In the genomic region with DNA sequence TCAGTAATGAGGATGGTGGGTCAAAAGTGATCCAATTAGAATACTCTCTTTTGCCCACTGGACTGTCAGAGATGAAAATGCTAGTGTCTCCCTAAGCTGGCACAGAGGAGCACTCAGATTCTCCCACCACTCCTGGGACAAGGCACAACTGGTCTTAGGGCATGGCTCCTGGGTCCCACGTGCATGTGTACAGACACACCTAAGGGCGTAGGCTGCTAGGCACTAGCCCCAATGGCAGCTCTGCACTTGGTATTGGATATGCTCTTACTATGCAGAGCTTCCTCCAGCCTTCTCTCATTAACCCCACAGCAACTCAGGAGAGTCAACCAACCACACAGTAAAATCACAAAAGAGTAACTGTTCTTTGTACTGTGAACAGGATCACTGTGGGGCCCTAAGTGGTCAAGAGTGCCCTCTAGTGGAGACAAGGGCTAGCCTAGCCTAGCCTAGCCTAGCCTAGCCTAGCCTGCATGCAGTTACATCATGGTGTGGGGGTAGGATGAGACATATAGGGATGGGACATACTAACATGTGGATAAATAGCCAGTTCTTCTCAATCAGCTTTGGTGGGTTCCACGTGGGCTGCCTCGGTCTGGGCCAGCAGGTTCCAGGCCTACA, we compare ENCODE assay signal across 9 mouse cellular contexts. TPM values are rescaled to one million over a fixed set of nuclear protein-coding genes. Genes with fewer than 3 reads are reported as not detected.
DNase-seq lines count a peak whose midpoint lies in the region; ATAC-seq lines count a peak whose summit lies in the region.
"Had no signal": no experiment of that assay in that cellular context is flagged by ENCODE, and none has a peak within 500 bp of the region (broad histone marks: within the 10 kb centered on the region; RNA-seq: fewer than 3 reads in every experiment).

No protein-coding gene starts in this region.

- no peaks in the 10 kb centered on the region for H3K27me3 ChIP-seq in heart, embryonic 11.5 days (ENCODE audit: control insufficient read depth, insufficient read depth, low read length)
- no peaks in the 10 kb centered on the region for H3K27me3 ChIP-seq in forebrain, embryonic 12.5 days
- H3K27me3 ChIP-seq in liver, embryonic 12.5 days (replicated peaks) = no peaks in the 10 kb centered on the region

- H3K4me2 ChIP-seq in heart, embryonic 11.5 days = no peak overlapping the region
- no peak overlapping the region for H3K4me2 ChIP-seq in forebrain, embryonic 12.5 days
- H3K4me2 ChIP-seq in liver, embryonic 12.5 days = no peak overlapping the region

- no peak overlapping the region for H3K4me3 ChIP-seq in heart, embryonic 11.5 days (ENCODE audit: low read depth, low read length)
- H3K4me3 ChIP-seq in brown adipose tissue, adult 24 weeks (ENCODE audit: insufficient read depth, low read depth, low read length) = no peak overlapping the region
- H3K4me3 ChIP-seq in forebrain, embryonic 12.5 days (replicated peaks) = no peak overlapping the region
- H3K4me3 ChIP-seq in liver, embryonic 12.5 days = no peak overlapping the region

- DNase-seq in heart, adult 18-20 months = peak; percentile 60 to 73
- DNase-seq in kidney, adult 9 months = peak; percentile 68
- peak; percentile 11 for DNase-seq in yolk sac, embryonic 10.5 days (ENCODE audit: low spot score)

- no peaks in the 10 kb centered on the region for H3K4me1 ChIP-seq in heart, embryonic 11.5 days (ENCODE audit: control insufficient read depth, insufficient read depth, low read length)
- H3K4me1 ChIP-seq in brown adipose tissue, adult 24 weeks (ENCODE audit: control insufficient read depth, insufficient read depth, insufficient read length, low read length) = peaks cover 46% of the 10 kb centered on the region
- H3K4me1 ChIP-seq in forebrain, embryonic 12.5 days = peaks cover 5% of the 10 kb centered on the region
- H3K4me1 ChIP-seq in liver, embryonic 12.5 days = peaks cover 25% of the 10 kb centered on the region

- no peaks in the 10 kb centered on the region for H3K9me3 ChIP-seq in heart, embryonic 11.5 days (replicated peaks; ENCODE audit: control insufficient read depth, low read length)
- no peaks in the 10 kb centered on the region for H3K9me3 ChIP-seq in forebrain, embryonic 12.5 days
- H3K9me3 ChIP-seq in liver, embryonic 12.5 days (replicated peaks) = no peaks in the 10 kb centered on the region

- 75% methylated on average over 4 of the region's 4 CpGs for WGBS in heart, embryonic 11.5 days (ENCODE audit: insufficient replicate concordance)
- WGBS in forebrain, embryonic 12.5 days = 76% methylated on average over 4 of the region's 4 CpGs
- 78% methylated on average over 4 of the region's 4 CpGs for WGBS in liver, embryonic 12.5 days (ENCODE audit: insufficient replicate concordance)

- H3K9ac ChIP-seq in heart, embryonic 11.5 days (ENCODE audit: low read depth, low read length) = no peak overlapping the region
- no peak overlapping the region for H3K9ac ChIP-seq in forebrain, embryonic 12.5 days
- no peak overlapping the region for H3K9ac ChIP-seq in liver, embryonic 12.5 days

- no peak for ATAC-seq in heart, embryonic 11.5 days (replicated peaks; ENCODE audit: insufficient number of reproducible peaks, low FRiP score, low TSS enrichment)
- peak; percentile 80 for ATAC-seq in forebrain, embryonic 12.5 days (ENCODE audit: low FRiP score)
- peak; percentile 80 for ATAC-seq in liver, embryonic 12.5 days
- peak; percentile 70; the same call in 1 of the 2 replicates for ATAC-seq in neutrophil, adult 5-6 weeks (ENCODE audit: extremely low read depth, insufficient number of reproducible peaks, low FRiP score, poor library complexity, severe bottlenecking)

- no peak overlapping the region for H3K27ac ChIP-seq in heart, embryonic 11.5 days (ENCODE audit: low read depth, low read length)
- 0 out of 2 replicates have a peak overlapping the region, but pooled peaks have one; percentile 7 for H3K27ac ChIP-seq in brown adipose tissue, adult 24 weeks (replicated peaks; ENCODE audit: low read depth, low read length)
- no peak overlapping the region for H3K27ac ChIP-seq in forebrain, embryonic 12.5 days
- no peak overlapping the region for H3K27ac ChIP-seq in liver, embryonic 12.5 days
- H3K27ac ChIP-seq: macrophage had no signal

- H3K36me3 ChIP-seq in heart, embryonic 11.5 days (ENCODE audit: control insufficient read depth, insufficient read depth, low read length) = no peaks in the 10 kb centered on the region
- H3K36me3 ChIP-seq in forebrain, embryonic 12.5 days (replicated peaks) = 0 out of 2 replicates have a peak, but pooled peaks cover 2% of the 10 kb centered on the region
- peaks cover 16% of the 10 kb centered on the region; the same call in 1 of the 2 replicates for H3K36me3 ChIP-seq in liver, embryonic 12.5 days

RNA-seq across cellular contexts. Expression of a gene that starts 23.2 kb away (rescaled TPM):
- 10 to 100 TPM; 45.7 to 51.1 TPM for total RNA-seq in heart, adult 18-20 months (2021)
- 48.3 and 50.3 TPM in 2 replicates for polyA plus RNA-seq in heart, embryonic 11.5 days (2014; fragmentation: Nextera tagmentation; extraction: Ambion mirVana)
- polyA plus RNA-seq in brown adipose tissue, adult 24 weeks (2012; ENCODE audit: insufficient read depth, insufficient read length, missing spikeins) = 29.6 and 34.7 TPM in 2 replicates
- polyA plus RNA-seq in forebrain, embryonic 12.5 days (2016; fragmentation: Nextera tagmentation; extraction: Ambion mirVana) = 46.4 and 46.9 TPM in 2 replicates
- 62.9 and 64.6 TPM in 2 replicates for polyA plus RNA-seq in liver, embryonic 12.5 days (2016; fragmentation: Nextera tagmentation; extraction: Ambion mirVana)
- total RNA-seq in neutrophil, adult 5-6 weeks (2017) = 39.6 and 41.1 TPM in 2 replicates

RNA-seq across cellular contexts. Expression of a gene that starts 58.0 kb away (rescaled TPM):
- 10 to 100 TPM; 30.7 to 36.6 TPM for total RNA-seq in heart, adult 18-20 months (2021)
- 9.6 and 10.1 TPM in 2 replicates for polyA plus RNA-seq in heart, embryonic 11.5 days (2014; fragmentation: Nextera tagmentation; extraction: Ambion mirVana)
- polyA plus RNA-seq in brown adipose tissue, adult 24 weeks (2012; ENCODE audit: insufficient read depth, insufficient read length, missing spikeins) = 6.7 and 8.2 TPM in 2 replicates
- 45.0 and 45.8 TPM in 2 replicates for polyA plus RNA-seq in forebrain, embryonic 12.5 days (2016; fragmentation: Nextera tagmentation; extraction: Ambion mirVana)
- polyA plus RNA-seq in liver, embryonic 12.5 days (2016; fragmentation: Nextera tagmentation; extraction: Ambion mirVana) = 7.4 and 7.5 TPM in 2 replicates
- total RNA-seq in neutrophil, adult 5-6 weeks (2017) = not detected in 2 replicates

Comparison
In these comparisons a context has a peak if more than half of its experiments do, and no peak if none do; other contexts are left out.
1. DNase-seq: peak in every context shown above with its lines; median percentile 68 in kidney, adult 9 months; 66 in heart, adult 18-20 months; 11 in yolk sac, embryonic 10.5 days.